Mouse (Mus musculus): ENCODE data around the gene Sec31a.

GRCm38 (mm10) chr5:100383782-100384510 is 32.1 kb downstream of the Sec31a start:
- no peak for TF ChIP-seq POLR2A (IDR thresholded peaks at IDR 0.05; ENCODE audit: low read depth, low read length)
- no peak for TF ChIP-seq CTCF (IDR thresholded peaks at IDR 0.05; ENCODE audit: borderline replicate concordance, insufficient read depth, low read length)

Measured in embryonic fibroblast, embryonic 13.5 days (primary cell).